Mouse (Mus musculus): ENCODE data around the gene Trim71.

- TF ChIP-seq CTCF (IDR thresholded peaks at IDR 0.05; ENCODE audit: low read depth) (no peak), EP300 (IDR thresholded peaks at IDR 0.05; ENCODE audit: low read depth) (no peak)
Observed at GRCm38 (mm10) chr9:114601096-114601495, 36.9 kb upstream of the Trim71 start.

All from liver, postnatal 0 days (tissue).